Mouse (Mus musculus) spleen, postnatal 14 days (tissue): ENCODE measurements around the gene Aqp9.

Source experiments
- DNase-seq, 2 experiments: peaks; one replicate each; pipeline ENCODE4 v3.0.0; 2021 to 2022; ENCODE audit warnings: low spot score in 2 of 2

Gene Aqp9

GRCm38 (mm10) chr9:71066491-71066890 lies 102.0 kb downstream of the Aqp9 start:
- no peak for DNase-seq

DNA sequence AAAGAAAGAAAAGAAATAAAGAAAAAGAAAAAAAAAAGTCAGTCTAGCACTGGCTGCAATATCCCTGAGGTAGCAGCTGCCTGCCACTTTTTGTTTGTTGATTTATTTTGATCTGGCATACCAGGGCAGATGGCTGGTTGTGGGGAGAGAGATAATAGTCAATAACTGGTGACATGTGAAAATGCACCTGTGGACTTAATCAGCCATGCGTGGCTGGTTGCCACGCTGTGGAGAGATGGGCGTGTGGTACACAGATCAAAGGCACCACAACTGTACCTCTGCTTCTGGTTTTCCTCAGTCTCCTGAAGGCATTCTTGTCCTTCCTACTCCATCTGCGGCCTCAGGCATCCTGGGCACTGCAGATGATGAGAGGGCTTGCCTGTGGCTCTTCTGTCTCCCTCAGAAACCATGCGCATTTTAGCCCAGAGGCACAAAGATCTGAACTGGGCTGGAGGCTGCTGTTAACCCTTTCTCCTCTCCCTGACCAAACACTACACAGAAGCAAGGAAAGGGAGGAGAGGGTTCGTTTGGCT lies 103.1 kb downstream of the Aqp9 start:
- no peak for DNase-seq

- DNase-seq, result no peak
These were observed 104.1 kb downstream of the Aqp9 start for GRCm38 (mm10) chr9:71064291-71064840.

- no peak for DNase-seq
These were observed 104.9 kb downstream of the Aqp9 start for GRCm38 (mm10) chr9:71063551-71063950.

DNA sequence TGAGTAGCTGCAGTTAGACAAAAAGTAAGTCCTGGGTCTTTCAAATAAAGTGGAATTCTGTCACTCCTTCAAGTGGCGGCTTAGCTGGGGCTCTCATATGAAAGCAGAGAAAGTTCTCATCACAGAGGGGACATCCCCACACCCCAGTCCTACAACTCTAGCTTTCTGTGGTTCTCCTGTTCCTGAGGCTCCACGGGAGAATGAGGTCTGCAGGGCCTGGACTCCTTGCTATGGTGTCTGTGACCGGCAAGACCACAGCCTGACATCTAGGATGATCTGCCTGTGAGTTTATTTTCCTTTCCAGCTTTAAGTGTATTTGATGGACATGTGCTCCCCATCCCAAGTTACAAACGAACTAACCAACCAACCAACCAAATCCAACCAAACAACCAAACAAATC lies 105.5 kb downstream of the Aqp9 start:
- DNase-seq, result no peak

DNA sequence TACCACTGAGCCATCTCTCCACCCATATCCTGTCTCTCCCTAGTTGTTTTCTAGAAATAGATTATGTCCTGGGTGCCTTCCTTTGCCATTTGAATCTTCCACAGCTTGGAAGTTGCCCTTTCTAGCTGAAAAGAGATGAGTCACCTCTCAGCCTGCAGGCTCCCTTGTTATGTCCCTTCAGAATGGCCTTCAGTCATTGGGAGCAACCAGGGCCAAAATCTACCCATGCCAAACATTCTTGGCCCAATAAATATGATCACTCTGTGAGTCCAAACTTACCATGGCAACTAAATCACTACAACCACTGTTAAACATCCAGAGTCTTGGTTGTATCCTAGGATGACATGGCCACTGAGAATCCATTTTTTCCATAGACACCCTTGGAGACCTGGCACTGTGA lies 106.2 kb downstream of the Aqp9 start:
- DNase-seq, result no peak
